Mouse (Mus musculus) heart, embryonic 11.5 days (tissue): Measurements from ENCODE around the gene Prkcd. TPM values are rescaled to one million over a fixed set of nuclear protein-coding genes. Genes with fewer than 3 reads are reported as not detected.

Experiments
- ATAC-seq: fragments of 200-750 bp; cut with Nextera tagmentation; replicated peaks from 2 replicates; pipeline ENCODE4 v1.8.0; 2017; ENCODE audit warnings: moderate library complexity; ENCODE audit not compliant: insufficient number of reproducible peaks, low FRiP score, low TSS enrichment
- H3K27ac ChIP-seq: fragments of 300-500 bp; sonication (generic); 2 replicates; pipeline ENCODE4 v1.5.1; 2014; ENCODE audit warnings: mild to moderate bottlenecking, low read depth, low read length
- H3K27me3 ChIP-seq: fragments of 300-500 bp; sonication (generic); 2 replicates; pipeline ENCODE4 v1.6.1; 2014; ENCODE audit warnings: mild to moderate bottlenecking, low read length, mixed read lengths; ENCODE audit not compliant: control insufficient read depth, insufficient read depth
- H3K36me3 ChIP-seq: fragments of 300-500 bp; sonication (generic); 2 replicates; pipeline ENCODE4 v1.6.1; 2014; ENCODE audit warnings: mild to moderate bottlenecking, low read length, moderate library complexity, mixed read lengths; ENCODE audit not compliant: control insufficient read depth, insufficient read depth
- H3K4me1 ChIP-seq: fragments of 300-500 bp; sonication (generic); 2 replicates; pipeline ENCODE4 v1.6.1; 2014; ENCODE audit warnings: low read length; ENCODE audit not compliant: control insufficient read depth, insufficient read depth
- H3K4me2 ChIP-seq: fragments of 300-500 bp; sonication (generic); 2 replicates; pipeline ENCODE4 v1.6.1; 2014; ENCODE audit warnings: mild to moderate bottlenecking, moderate library complexity
- H3K4me3 ChIP-seq: fragments of 300-500 bp; sonication (generic); 2 replicates; pipeline ENCODE4 v1.5.1; 2014; ENCODE audit warnings: low read depth, low read length
- H3K9ac ChIP-seq: fragments of 300-500 bp; sonication (generic); 2 replicates; pipeline ENCODE4 v1.6.1; 2014; ENCODE audit warnings: mild to moderate bottlenecking, low read depth, low read length, moderate library complexity
- H3K9me3 ChIP-seq: fragments of 300-500 bp; sonication (generic); replicated peaks from 2 replicates; pipeline ENCODE4 v1.6.1; 2016; ENCODE audit warnings: low read length; ENCODE audit not compliant: control insufficient read depth
- WGBS: fragments of 180-500 bp; shearing (Covaris S2); extraction: QIAGEN DNeasy Blood & Tissue Kit; methylation state at CpG from one replicate; pipeline ENCODE4 v1.1.7; 2014; ENCODE audit not compliant: insufficient replicate concordance; 5-methylcytosine and 5-hydroxymethylcytosine counted together
- polyA plus RNA-seq: library from polyadenylated mRNA; unstranded; fragments of >200 nt; fragmentation: Nextera tagmentation; extraction: Ambion mirVana; gene quantifications from 2 replicates; pipeline ENCODE4 v1.2.1, GENCODE M21; 2014

Gene Prkcd
- polyA plus RNA-seq, 1 experiment from 2014 or later: 25.5 TPM

DNA sequence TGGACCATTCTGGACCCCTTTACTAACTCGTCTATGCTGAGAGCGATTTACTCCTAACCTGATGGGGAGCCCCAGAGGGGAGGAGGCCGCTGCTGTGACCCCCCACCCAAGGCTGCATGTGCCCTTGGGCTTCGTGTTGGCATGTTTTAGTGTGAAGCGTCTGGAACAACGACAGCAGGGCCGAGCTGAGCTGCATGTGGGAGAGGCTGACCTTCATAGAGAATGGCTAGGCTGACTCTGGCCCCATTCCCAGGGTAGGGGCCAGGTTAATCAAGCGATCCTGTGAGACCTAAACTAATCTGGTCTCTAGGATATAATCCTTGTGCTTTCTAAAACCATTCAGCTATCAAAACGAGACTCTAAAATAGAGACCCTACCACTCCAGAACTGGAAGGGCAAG is 68.3 kb downstream of the Prkcd start:
- Histone ChIP-seq H3K27me3 (no peaks in the 10 kb centered on the region), H3K27ac (no peak overlapping the region), H3K4me2 (no peak overlapping the region), H3K4me3 (no peak overlapping the region), H3K9ac (no peak overlapping the region), H3K4me1 (no peaks in the 10 kb centered on the region), H3K36me3 (peaks cover 23% of the 10 kb centered on the region), H3K9me3 (no peaks in the 10 kb centered on the region)
- 85% methylated on average over 9 of the region's 9 CpGs for WGBS
- ATAC-seq: no peak

DNA sequence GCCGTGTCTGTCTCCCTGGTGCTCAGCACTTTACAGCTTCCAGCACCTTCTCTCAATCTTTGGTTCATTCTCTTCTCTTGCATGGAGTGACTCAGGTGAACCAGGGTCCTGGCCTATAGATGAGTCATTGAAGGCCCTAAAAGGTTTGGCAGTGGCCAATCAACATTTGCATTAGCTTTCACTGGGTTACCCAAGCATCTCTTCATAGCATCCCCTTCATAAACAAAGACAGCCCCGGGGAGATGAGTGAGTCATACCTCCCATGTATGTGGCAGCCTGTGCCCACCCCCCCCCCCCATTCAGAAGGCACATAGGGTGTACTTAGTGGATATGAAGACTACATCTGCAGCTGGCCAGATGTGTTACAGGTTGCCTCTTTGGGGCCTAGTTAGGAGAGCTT is 69.4 kb downstream of the Prkcd start:
- 82% methylated on average over 2 of the region's 2 CpGs for WGBS
- Histone ChIP-seq H3K4me2 (no peak overlapping the region), H3K4me1 (peaks cover 1% of the 10 kb centered on the region), H3K9ac (no peak overlapping the region), H3K27me3 (no peaks in the 10 kb centered on the region), H3K36me3 (peaks cover 23% of the 10 kb centered on the region), H3K27ac (no peak overlapping the region), H3K9me3 (no peaks in the 10 kb centered on the region), H3K4me3 (no peak overlapping the region)
- no peak for ATAC-seq

DNA sequence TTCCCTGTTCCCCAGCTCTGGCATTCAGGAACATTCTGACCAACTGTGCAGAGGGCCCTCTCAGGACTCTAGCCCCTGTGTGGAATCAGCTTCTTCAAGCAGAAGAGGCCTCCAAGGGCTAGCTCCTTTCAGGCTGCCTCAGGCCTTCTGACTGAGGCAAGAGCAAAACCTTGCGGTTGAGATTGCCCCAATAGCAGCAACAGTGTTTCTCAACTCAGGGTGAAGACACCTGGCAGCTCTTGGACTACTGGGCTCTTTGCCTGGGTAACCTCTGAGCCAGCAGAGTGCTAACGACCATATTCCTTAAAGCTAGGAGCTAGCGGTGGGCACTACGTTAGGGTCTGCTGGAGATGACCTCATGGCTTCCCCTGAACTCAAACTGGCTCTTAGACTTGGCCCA is 72.8 kb downstream of the Prkcd start:
- H3K4me2 ChIP-seq: no peak overlapping the region
- H3K36me3 ChIP-seq: no peaks in the 10 kb centered on the region
- H3K4me3 ChIP-seq: no peak overlapping the region
- H3K4me1 ChIP-seq: peaks cover 25% of the 10 kb centered on the region
- ATAC-seq: no peak
- no peak overlapping the region for H3K9ac ChIP-seq
- H3K27me3 ChIP-seq: no peaks in the 10 kb centered on the region
- 96% methylated on average over 4 of the region's 4 CpGs for WGBS
- no peaks in the 10 kb centered on the region for H3K9me3 ChIP-seq
- no peak overlapping the region for H3K27ac ChIP-seq

DNA sequence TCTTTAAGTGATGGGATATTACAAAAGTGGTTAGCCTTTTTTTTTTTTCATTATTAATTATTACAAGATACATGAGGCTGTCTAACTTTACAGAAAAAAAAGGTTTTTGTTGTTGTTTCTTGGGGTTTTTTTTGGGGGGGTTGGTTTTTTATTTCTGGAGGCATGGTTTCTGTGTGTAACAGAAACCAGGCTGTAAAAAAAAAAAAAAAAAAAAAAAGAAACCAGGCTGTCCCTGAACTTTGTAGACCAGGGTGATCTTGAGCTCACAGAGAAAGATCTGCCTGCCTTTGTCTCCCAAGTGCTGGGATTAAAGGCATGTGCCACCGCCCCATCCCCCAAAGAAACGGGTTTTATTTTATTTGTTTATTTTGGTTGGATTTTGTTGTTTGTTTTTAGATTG is 74.0 kb downstream of the Prkcd start:
- WGBS: 88% methylated on average over 2 of the region's 2 CpGs
- Histone ChIP-seq H3K4me3 (no peak overlapping the region), H3K36me3 (no peaks in the 10 kb centered on the region), H3K9ac (no peak overlapping the region), H3K4me2 (no peak overlapping the region), H3K27ac (no peak overlapping the region), H3K4me1 (peaks cover 29% of the 10 kb centered on the region), H3K9me3 (no peaks in the 10 kb centered on the region), H3K27me3 (no peaks in the 10 kb centered on the region)
- ATAC-seq: no peak

DNA sequence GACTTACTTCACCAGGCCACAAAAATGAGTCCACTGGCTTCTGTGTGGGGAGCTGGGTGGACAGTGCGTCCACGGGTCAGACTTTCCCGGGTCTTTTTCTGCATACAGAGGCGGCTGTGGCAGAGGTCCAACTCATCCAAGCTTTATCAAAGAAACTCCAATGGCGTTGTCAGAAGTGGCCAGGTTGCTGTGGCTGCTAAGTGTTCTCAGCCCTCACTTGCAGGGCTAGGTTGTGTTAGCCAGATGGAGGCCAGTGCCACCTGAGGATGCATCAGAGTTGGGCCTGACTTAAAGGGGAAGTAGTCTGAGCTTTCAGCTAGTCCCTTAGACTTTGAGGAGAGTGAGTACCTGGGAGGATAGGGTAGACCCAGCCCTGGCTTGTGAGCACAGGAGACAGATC is 74.5 kb downstream of the Prkcd start:
- Histone ChIP-seq H3K4me1 (peaks cover 29% of the 10 kb centered on the region), H3K4me2 (peak overlapping the region; percentile 81; the same call in 1 of the 2 replicates), H3K27ac (no peak overlapping the region), H3K36me3 (no peaks in the 10 kb centered on the region), H3K9ac (no peak overlapping the region), H3K27me3 (no peaks in the 10 kb centered on the region), H3K9me3 (no peaks in the 10 kb centered on the region), H3K4me3 (no peak overlapping the region)
- 51% methylated on average over 5 of the region's 5 CpGs for WGBS
- no peak for ATAC-seq

DNA sequence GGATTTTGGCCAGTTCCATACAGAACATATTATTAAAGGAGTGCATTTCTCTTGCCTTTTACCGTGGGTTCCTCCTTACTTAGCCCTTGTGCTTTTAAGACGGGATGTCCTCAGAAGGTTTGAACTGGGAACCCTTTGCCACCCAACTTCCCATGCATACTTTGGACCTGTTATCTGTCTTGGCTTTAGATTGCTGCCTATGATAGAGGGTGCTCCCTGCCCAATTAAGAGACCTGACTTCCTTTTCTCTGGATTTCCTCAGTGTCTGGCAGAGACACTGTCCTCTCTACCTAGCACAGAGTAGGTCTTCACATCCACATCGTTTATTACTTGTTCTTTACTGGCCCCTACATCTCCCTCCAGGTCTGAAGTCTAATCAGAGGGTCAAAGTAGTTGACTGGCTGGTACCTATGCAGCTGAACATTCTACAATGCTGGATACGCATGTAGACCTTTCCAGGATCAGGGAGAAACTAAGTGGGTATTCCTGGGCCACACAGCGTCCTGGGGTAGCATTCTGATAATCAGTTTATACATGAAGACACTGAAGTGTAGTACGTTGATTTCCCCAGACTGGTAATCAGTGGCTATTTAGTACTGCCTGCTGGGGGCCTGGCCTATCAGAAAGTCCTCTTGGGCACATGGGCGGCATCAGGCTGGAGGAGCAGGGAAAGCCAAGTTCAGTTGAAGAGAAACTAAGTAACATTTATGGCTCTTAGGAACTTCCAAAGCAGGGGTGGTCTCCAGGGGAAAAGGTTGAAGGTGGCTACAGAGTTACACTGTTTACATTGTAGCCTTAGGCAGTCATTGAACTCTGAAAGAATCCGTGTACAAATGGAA is 75.6 kb downstream of the Prkcd start:
- no peak for ATAC-seq
- Histone ChIP-seq H3K27me3 (no peaks in the 10 kb centered on the region), H3K9me3 (no peaks in the 10 kb centered on the region), H3K36me3 (no peaks in the 10 kb centered on the region), H3K9ac (peak overlapping the region; percentile 97), H3K27ac (no peak overlapping the region), H3K4me1 (peaks cover 29% of the 10 kb centered on the region), H3K4me3 (peak overlapping the region; percentile 86), H3K4me2 (peak overlapping the region; percentile 81)
- 35% methylated on average over 8 of the region's 8 CpGs for WGBS

DNA sequence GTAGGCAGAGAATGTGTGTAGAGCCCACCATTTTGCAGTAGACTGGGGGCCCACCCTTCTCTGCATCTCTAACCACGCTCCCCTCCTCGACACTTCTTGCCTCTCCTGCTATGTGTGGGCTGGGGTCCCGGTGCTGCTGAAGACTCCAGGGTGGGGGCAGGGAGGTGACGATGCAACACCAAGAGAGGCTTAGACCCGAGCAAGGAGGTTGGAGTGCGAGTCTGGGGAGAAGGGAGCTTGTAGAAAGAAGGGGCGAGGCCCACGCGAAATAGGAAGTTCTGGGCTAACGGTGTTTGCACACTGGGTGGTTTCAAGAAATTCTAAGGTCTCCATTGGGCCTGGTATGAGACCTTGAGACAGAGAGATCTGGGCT is 76.2 kb downstream of the Prkcd start:
- Histone ChIP-seq H3K9me3 (no peaks in the 10 kb centered on the region), H3K4me3 (peak overlapping the region; percentile 86), H3K36me3 (no peaks in the 10 kb centered on the region), H3K27me3 (no peaks in the 10 kb centered on the region), H3K27ac (peak overlapping the region; percentile 93), H3K4me2 (peak overlapping the region; percentile 81), H3K4me1 (peaks cover 29% of the 10 kb centered on the region), H3K9ac (peak overlapping the region; percentile 97)
- ATAC-seq: no peak
- under 1% methylated on average over 10 of the region's 10 CpGs for WGBS

DNA sequence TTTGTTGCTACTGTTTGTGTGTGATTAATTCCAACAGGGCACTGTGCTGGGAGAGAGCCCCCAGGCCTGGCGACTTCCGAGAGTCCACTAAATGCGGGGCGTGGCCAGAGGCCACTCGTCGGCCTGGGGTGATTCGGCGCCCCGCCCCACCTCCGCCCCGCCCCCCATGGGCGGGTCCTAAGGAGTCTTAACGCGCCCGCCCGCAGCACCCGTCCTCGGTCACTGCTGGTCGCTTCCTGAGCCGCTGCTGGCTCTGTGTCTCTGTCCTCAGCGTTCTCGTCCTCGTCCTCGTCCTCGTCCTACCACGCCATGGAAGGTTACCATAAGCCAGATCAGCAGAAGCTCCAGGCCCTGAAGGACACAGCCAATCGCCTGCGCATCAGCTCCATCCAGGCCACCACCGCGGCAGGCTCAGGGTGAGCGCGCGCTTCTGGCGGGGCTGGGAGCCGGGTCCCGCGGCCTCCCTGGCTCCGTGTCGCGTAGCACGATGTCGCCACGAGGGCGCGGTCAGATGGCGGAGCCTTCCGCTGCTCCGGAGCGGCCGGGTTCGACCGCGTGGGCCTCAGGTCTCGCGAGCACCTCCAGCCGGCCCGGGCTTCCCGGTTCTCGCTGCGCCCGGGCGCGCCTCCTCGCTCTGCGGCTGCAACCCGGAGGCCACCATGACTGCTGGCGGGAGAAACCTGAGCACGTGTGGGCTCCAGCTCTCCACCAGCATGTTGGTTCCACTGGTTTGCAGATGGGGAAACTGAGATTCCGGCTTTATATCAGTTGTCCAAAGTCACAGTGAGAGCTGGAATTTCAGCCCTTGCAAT is 76.8 kb downstream of the Prkcd start:
- ATAC-seq: peak; percentile 93
- Histone ChIP-seq H3K9ac (peak overlapping the region; percentile 97), H3K4me2 (peak overlapping the region; percentile 81), H3K4me1 (peaks cover 29% of the 10 kb centered on the region), H3K36me3 (no peaks in the 10 kb centered on the region), H3K9me3 (no peaks in the 10 kb centered on the region), H3K27ac (peak overlapping the region; percentile 93), H3K27me3 (no peaks in the 10 kb centered on the region), H3K4me3 (peak overlapping the region; percentile 86)
- under 1% methylated on average over 66 of the region's 69 CpGs for whole genome bisulfite sequencing
